In the genomic region with DNA sequence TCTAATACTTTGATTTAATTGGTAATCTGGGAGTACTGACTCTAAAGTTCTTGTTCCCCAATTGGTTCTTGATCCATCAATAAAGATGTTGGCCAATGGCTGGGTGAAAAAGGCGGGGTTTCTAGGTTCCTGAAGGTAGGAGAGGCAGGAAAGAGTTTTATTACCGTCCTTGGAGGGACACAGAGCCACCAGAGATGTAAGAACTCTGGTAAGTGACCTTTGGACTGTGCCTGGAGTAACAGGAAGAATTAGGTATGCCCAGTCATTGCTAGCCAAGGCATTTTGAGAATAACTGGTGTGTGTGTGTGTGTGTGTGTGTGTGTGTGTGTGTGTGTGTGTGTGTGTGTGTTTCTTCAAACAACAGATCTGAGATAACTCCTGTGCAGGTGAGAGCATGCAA, we compare ENCODE assay signal across 20 mouse cellular contexts.
A peak's percentile ranks its signal among the peaks of the same experiment; 100 is the strongest.
DNase-seq lines count a peak whose midpoint lies in the region; ATAC-seq lines count a peak whose summit lies in the region.
"Had no signal": no experiment of that assay in that cellular context is flagged by ENCODE, and none has a peak within 500 bp of the region (broad histone marks: within the 10 kb centered on the region; RNA-seq: fewer than 3 reads in every experiment).

No protein-coding gene starts in this region.

- ATAC-seq in kidney, embryonic 15.5 days (replicated peaks; ENCODE audit: low FRiP score), result no peak
- ATAC-seq in intestine, embryonic 15.5 days, result peak; percentile 91
- ATAC-seq: activated CD4-positive, CD25-positive, alpha-beta regulatory T cell, adult 4 months; forebrain, embryonic 13.5 days; forebrain, postnatal 0 days; Patski had no signal

- H3K27ac ChIP-seq in kidney, embryonic 15.5 days, result no peak overlapping the region
- no peak overlapping the region for H3K27ac ChIP-seq in intestine, embryonic 15.5 days
- H3K27ac ChIP-seq: embryonic facial prominence, embryonic 13.5 days; forebrain, embryonic 13.5 days; heart, adult 2 months had no signal

- no peak overlapping the region for H3K9ac ChIP-seq in kidney, embryonic 15.5 days
- H3K9ac ChIP-seq in intestine, embryonic 15.5 days, result no peak overlapping the region
- H3K9ac ChIP-seq: embryonic facial prominence, embryonic 13.5 days; forebrain, embryonic 13.5 days; forebrain, postnatal 0 days had no signal

- no peak overlapping the region for H3K4me3 ChIP-seq in kidney, embryonic 15.5 days (replicated peaks)
- H3K4me3 ChIP-seq in intestine, embryonic 15.5 days (replicated peaks), result no peak overlapping the region
- H3K4me3 ChIP-seq: embryonic facial prominence, embryonic 13.5 days; forebrain, embryonic 13.5 days; heart, adult 2 months had no signal

- 76% methylated on average over 2 of the region's 2 CpGs for WGBS in kidney, embryonic 15.5 days
- 66% methylated on average over 2 of the region's 2 CpGs for WGBS in intestine, embryonic 15.5 days
- 21% methylated on average over 2 of the region's 2 CpGs for WGBS in large intestine, adult 2 months

- no peaks in the 10 kb centered on the region for H3K27me3 ChIP-seq in kidney, embryonic 15.5 days
- no peaks in the 10 kb centered on the region for H3K27me3 ChIP-seq in intestine, embryonic 15.5 days (replicated peaks)
- H3K27me3 ChIP-seq: CH12.LX; embryonic facial prominence, embryonic 13.5 days; Patski had no signal

- intact Hi-C loops in heart, postnatal 25 days (cut with DNase I), result no loop called here

- H3K4me2 ChIP-seq in kidney, embryonic 15.5 days, result no peak overlapping the region
- no peak overlapping the region for H3K4me2 ChIP-seq in intestine, embryonic 15.5 days (replicated peaks)
- H3K4me2 ChIP-seq: embryonic facial prominence, embryonic 13.5 days; forebrain, embryonic 13.5 days; heart, embryonic 11.5 days had no signal

- no peaks in the 10 kb centered on the region for H3K4me1 ChIP-seq in kidney, embryonic 15.5 days
- H3K4me1 ChIP-seq in intestine, embryonic 15.5 days (replicated peaks), result no peaks in the 10 kb centered on the region
- H3K4me1 ChIP-seq: embryonic facial prominence, embryonic 13.5 days; forebrain, embryonic 13.5 days had no signal

- no peaks in the 10 kb centered on the region for H3K9me3 ChIP-seq in kidney, embryonic 15.5 days (replicated peaks)
- no peaks in the 10 kb centered on the region for H3K9me3 ChIP-seq in intestine, embryonic 15.5 days
- H3K9me3 ChIP-seq: embryonic facial prominence, embryonic 13.5 days; forebrain, embryonic 13.5 days had no signal

- peaks cover 6% of the 10 kb centered on the region; the same call in 1 of the 2 replicates for H3K36me3 ChIP-seq in kidney, embryonic 15.5 days
- no peaks in the 10 kb centered on the region for H3K36me3 ChIP-seq in intestine, embryonic 15.5 days

- DNase-seq in kidney, postnatal 36 days, result peak; percentile 21 to 36
- DNase-seq in large intestine, adult 2 months (ENCODE audit: low read depth, low spot score), result peak; percentile 53
- DNase-seq in heart, postnatal 25 days (ENCODE audit: low spot score), result no peak
- no peak for DNase-seq in yolk sac, embryonic 10.5 days (ENCODE audit: low spot score)
- DNase-seq: adrenal gland, postnatal 25 days; cerebellum, adult 18-20 months; cerebellum, adult 9-11 months; cerebellum, postnatal 36 days; forebrain, postnatal 0 days; gastrocnemius, postnatal 14 days; heart, adult 2 months; heart, postnatal 36 days had no signal

Comparison
In these comparisons a context has a peak if more than half of its experiments do, and no peak if none do; other contexts are left out.
1. DNase-seq: peak in kidney, postnatal 36 days (2 of 2) and large intestine, adult 2 months (single experiment); none in heart, postnatal 25 days (single experiment) and yolk sac, embryonic 10.5 days (single experiment).